Mouse (Mus musculus) heart, postnatal 0 days (tissue): Measurements from ENCODE around the gene Ano2. TPM values are rescaled to one million over a fixed set of nuclear protein-coding genes. Genes with fewer than 3 reads are reported as not detected.

Source experiments
- ATAC-seq: fragments of 200-750 bp; cut with Nextera tagmentation; 2 replicates; pipeline ENCODE4 v1.8.0; 2017; ENCODE audit warnings: low read depth, moderate number of reproducible peaks, moderate library complexity; ENCODE audit not compliant: insufficient read depth
- DNase-seq: peaks from one replicate; pipeline ENCODE4 v3.0.0-alpha.2; 2016; ENCODE audit warnings: low spot score
- H3K27ac ChIP-seq: fragments of 300-500 bp; sonication (generic); 2 replicates; pipeline ENCODE4 v1.5.1; 2014; ENCODE audit warnings: low read depth, mild to moderate bottlenecking
- H3K27me3 ChIP-seq: fragments of 300-500 bp; sonication (generic); 2 replicates; pipeline ENCODE4 v1.6.1; 2014; ENCODE audit warnings: low read length, mixed read lengths; ENCODE audit not compliant: control insufficient read depth, insufficient read depth
- H3K36me3 ChIP-seq: fragments of 300-500 bp; sonication (generic); replicated peaks from 2 replicates; pipeline ENCODE4 v1.6.1; 2014; ENCODE audit warnings: low read length, mixed read lengths; ENCODE audit not compliant: control insufficient read depth, insufficient read depth
- H3K4me1 ChIP-seq: fragments of 300-500 bp; sonication (generic); 2 replicates; pipeline ENCODE4 v1.6.1; 2014; ENCODE audit warnings: antibody characterized with exemption; ENCODE audit not compliant: control insufficient read depth, insufficient read depth
- H3K4me2 ChIP-seq: fragments of 300-500 bp; sonication (generic); 2 replicates; pipeline ENCODE4 v1.6.1; 2014; ENCODE audit warnings: low read depth, mild to moderate bottlenecking, low read length, moderate library complexity
- H3K4me3 ChIP-seq: fragments of 300-500 bp; sonication (generic); 2 replicates; pipeline ENCODE4 v1.5.1; 2014; ENCODE audit warnings: low read depth, low read length
- H3K9ac ChIP-seq: fragments of 300-500 bp; sonication (generic); replicated peaks from 2 replicates; pipeline ENCODE4 v1.6.1; 2014; ENCODE audit warnings: low read depth, low read length, mixed read lengths
- H3K9me3 ChIP-seq: fragments of 300-500 bp; sonication (generic); replicated peaks from 2 replicates; pipeline ENCODE4 v1.6.1; 2016; ENCODE audit warnings: low read length; ENCODE audit not compliant: control insufficient read depth
- CTCF ChIP-seq: IDR thresholded peaks from 2 replicates; pipeline ENCODE4 v1.5.1; 2016; ENCODE audit warnings: antibody characterized with exemption, control low read depth, low read depth
- EP300 ChIP-seq: IDR thresholded peaks from 2 replicates; pipeline ENCODE4 v1.6.1; 2016; ENCODE audit warnings: antibody characterized with exemption, low read depth
- WGBS: fragments of 180-500 bp; shearing (Covaris S2); extraction: QIAGEN DNeasy Blood & Tissue Kit; methylation state at CpG from one replicate; pipeline ENCODE4 v1.1.7; 2014; 5-methylcytosine and 5-hydroxymethylcytosine counted together
- polyA plus RNA-seq: library from polyadenylated mRNA; unstranded; fragments of >200 nt; fragmentation: Nextera tagmentation; extraction: Ambion mirVana; gene quantifications from 2 replicates; pipeline ENCODE4 v1.2.1, GENCODE M21; 2015
- total RNA-seq: library from RNA; depleted of rRNA; stranded (reverse); fragments of >200 nt; gene quantifications from 2 replicates; pipeline ENCODE4 v1.2.3, GENCODE M21; 2014; ENCODE audit warnings: low replicate concordance

The Ano2 gene
- total and polyA plus RNA-seq, 2 experiments from 2014 or later: 2.7 TPM; not detected in 1

DNA sequence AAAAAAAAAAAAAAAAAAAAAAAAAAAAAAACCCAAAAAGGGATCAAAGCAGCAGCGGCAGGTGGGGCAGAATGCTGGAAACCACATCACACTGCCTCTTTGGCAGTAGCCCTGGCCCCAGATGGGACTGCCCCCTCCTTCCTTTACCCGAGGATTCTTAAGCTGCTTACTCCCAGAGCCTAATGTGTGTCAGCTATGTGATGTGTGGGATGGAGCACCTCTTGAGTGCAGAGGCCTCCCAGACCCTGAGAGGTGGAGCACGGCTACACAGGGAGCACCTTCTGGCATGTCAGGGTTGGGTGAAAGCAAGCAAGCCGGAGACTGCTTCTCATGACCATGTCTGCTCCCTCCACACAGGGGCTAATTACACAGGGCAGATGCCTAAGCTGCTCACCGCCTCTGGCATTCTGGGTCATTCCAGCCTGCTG lies 37.3 kb downstream of the Ano2 start:
- no peak overlapping the region for H3K4me2 ChIP-seq
- H3K27me3 ChIP-seq: 0 out of 2 replicates have a peak, but pooled peaks cover 3% of the 10 kb centered on the region
- DNase-seq (no peak), ATAC-seq (no peak)
- no peak overlapping the region for H3K9ac ChIP-seq
- TF ChIP-seq EP300 (no peak), CTCF (no peak)
- H3K4me3 ChIP-seq: no peak overlapping the region
- H3K4me1 ChIP-seq: no peaks in the 10 kb centered on the region
- H3K27ac ChIP-seq: no peak overlapping the region
- H3K9me3 ChIP-seq: no peaks in the 10 kb centered on the region
- H3K36me3 ChIP-seq: no peaks in the 10 kb centered on the region
- 60% methylated on average over 5 of the region's 5 CpGs for WGBS

- no peaks in the 10 kb centered on the region for H3K4me1 ChIP-seq
- no peak for TF ChIP-seq CTCF
- TF ChIP-seq EP300: no peak
- no peak overlapping the region for H3K4me3 ChIP-seq
- WGBS: 65% methylated on average over 6 of the region's 6 CpGs
- H3K36me3 ChIP-seq: no peaks in the 10 kb centered on the region
- H3K27ac ChIP-seq: no peak overlapping the region
- no peak overlapping the region for H3K4me2 ChIP-seq
- DNase-seq (no peak), ATAC-seq (no peak)
- H3K9me3 ChIP-seq: no peaks in the 10 kb centered on the region
- H3K9ac ChIP-seq: no peak overlapping the region
- 0 out of 2 replicates have a peak, but pooled peaks cover 3% of the 10 kb centered on the region for H3K27me3 ChIP-seq
Observed at GRCm38 (mm10) chr6:125729471-125729870, 39.3 kb downstream of the Ano2 start.

DNA sequence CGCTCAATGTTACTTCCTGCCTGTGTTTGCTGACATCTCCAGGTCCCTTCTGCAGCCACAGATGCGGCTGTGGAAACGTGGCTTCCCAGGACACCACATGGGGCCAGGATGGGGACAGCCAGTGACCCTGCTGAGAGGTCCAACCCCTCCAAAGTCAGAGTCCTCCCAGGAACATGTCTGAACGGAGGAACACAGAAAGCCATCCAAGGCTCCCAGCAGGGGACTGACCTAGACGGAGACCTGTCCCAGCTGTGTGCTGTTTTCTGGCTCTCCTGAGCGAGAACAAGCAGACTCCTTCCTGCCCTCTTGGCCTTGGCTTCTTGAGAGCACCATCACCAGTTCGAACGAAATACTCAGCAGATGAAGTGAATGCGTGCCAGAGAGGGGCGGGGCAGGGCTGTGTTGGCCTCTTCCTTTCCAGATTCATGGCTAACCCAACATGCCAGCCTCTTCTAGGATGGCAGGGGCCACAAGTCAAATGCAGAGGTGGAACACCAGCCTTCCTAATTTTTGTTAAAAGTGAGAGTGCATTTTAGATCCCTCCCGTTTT lies 39.8 kb downstream of the Ano2 start:
- DNase-seq (no peak), ATAC-seq (no peak)
- 57% methylated on average over 11 of the region's 11 CpGs for WGBS

DNA sequence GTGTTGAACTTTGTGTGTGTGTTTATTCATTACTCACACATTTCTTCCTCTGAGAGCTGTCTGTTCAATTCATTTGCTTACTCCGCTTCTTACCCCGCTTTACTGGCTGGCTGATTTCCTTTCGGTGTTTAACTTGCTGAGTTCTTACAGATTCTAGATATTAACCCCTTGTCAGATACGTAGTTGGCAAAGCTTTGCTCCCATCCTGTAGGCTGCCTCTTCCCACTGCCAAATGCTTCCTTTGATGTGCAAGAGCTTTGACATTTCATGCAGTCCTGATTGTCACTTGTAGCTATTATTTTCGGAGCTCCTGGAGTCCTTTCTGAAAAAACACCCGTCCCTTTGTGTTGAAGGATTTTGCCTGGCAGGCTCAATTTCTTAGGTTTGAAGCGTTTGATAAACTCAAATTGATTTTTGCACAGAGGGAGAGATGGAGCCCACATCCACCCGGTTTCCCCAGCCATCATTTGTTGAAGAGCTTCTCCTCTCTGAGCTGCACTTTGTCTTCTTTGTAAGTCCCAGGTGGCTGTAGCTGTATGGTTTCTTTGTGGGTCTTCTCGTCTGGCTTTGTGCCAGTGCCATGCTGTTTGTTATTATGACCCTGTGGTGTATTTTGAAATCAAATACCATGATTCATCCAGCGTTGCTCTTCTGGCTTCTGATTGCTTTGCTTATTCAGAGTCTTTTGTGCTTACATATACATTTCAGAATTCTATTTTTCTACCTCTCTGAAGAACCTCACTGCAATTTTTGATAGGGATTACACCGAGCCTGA lies 47.5 kb downstream of the Ano2 start:
- DNase-seq (no peak), ATAC-seq (no peak)
- Histone ChIP-seq H3K9me3 (no peaks in the 10 kb centered on the region), H3K4me1 (no peaks in the 10 kb centered on the region), H3K9ac (no peak overlapping the region), H3K36me3 (no peaks in the 10 kb centered on the region), H3K27me3 (no peaks in the 10 kb centered on the region), H3K4me2 (no peak overlapping the region), H3K27ac (no peak overlapping the region), H3K4me3 (no peak overlapping the region)
- 54% methylated on average over 11 of the region's 11 CpGs for WGBS
- TF ChIP-seq EP300 (no peak), CTCF (no peak)

More for the DNA sequence above, 39.8 kb downstream of the Ano2 start:
- H3K27me3 ChIP-seq: 0 out of 2 replicates have a peak, but pooled peaks cover 3% of the 10 kb centered on the region
- no peak overlapping the region for H3K9ac ChIP-seq
- H3K36me3 ChIP-seq: no peaks in the 10 kb centered on the region
- no peaks in the 10 kb centered on the region for H3K9me3 ChIP-seq
- H3K4me1 ChIP-seq: no peaks in the 10 kb centered on the region
- no peak overlapping the region for H3K4me3 ChIP-seq
- H3K27ac ChIP-seq: no peak overlapping the region
- H3K4me2 ChIP-seq: no peak overlapping the region
- TF ChIP-seq CTCF: no peak
- TF ChIP-seq EP300: no peak

- WGBS: 90% methylated on average over 10 of the region's 10 CpGs
Observed at GRCm38 (mm10) chr6:125743203-125744100, 53.2 kb downstream of the Ano2 start.

More at GRCm38 (mm10) chr6:125743203-125744100, 53.2 kb downstream of the Ano2 start:
- Histone ChIP-seq H3K36me3 (no peaks in the 10 kb centered on the region), H3K27me3 (no peaks in the 10 kb centered on the region), H3K4me3 (no peak overlapping the region), H3K4me2 (no peak overlapping the region), H3K4me1 (no peaks in the 10 kb centered on the region), H3K9me3 (no peaks in the 10 kb centered on the region), H3K27ac (no peak overlapping the region), H3K9ac (no peak overlapping the region)
- no peak for TF ChIP-seq EP300
- TF ChIP-seq CTCF: peak; percentile 23; the same call in 1 of the 2 replicates
- ATAC-seq: no peak
- no peak for DNase-seq
